Comparison of ENCODE assay signal across 12 mouse cellular contexts in genomic region chr8:104039526-104039925, GRCm38 (mm10).
DNase-seq lines count a peak whose midpoint lies in the region; ATAC-seq and TF ChIP-seq lines count a peak whose summit lies in the region.
"Had no signal": no experiment of that assay in that cellular context is flagged by ENCODE, and none has a peak within 500 bp of the region (broad histone marks: within the 10 kb centered on the region; RNA-seq: fewer than 3 reads in every experiment).

No protein-coding gene starts in this region.

- H3K27me3 ChIP-seq in forebrain, embryonic 10.5 days (ENCODE audit: poor library complexity, severe bottlenecking): no peaks in the 10 kb centered on the region
- H3K27me3 ChIP-seq in forebrain, postnatal 0 days (ENCODE audit: insufficient read depth, low read length): no peaks in the 10 kb centered on the region
- no peaks in the 10 kb centered on the region for H3K27me3 ChIP-seq in midbrain, embryonic 12.5 days
- no peaks in the 10 kb centered on the region for H3K27me3 ChIP-seq in midbrain, postnatal 0 days (ENCODE audit: insufficient read depth, low read length)
- H3K27me3 ChIP-seq in limb, embryonic 13.5 days: no peaks in the 10 kb centered on the region

- TF ChIP-seq CTCF in forebrain, postnatal 0 days (IDR thresholded peaks at IDR 0.05; ENCODE audit: low read depth): no peak
- no peak for TF ChIP-seq CTCF in midbrain, postnatal 0 days (IDR thresholded peaks at IDR 0.05)

- WGBS in forebrain, embryonic 10.5 days: 88% methylated on average over 12 of the region's 12 CpGs
- WGBS in forebrain, postnatal 0 days: 89% methylated on average over 12 of the region's 12 CpGs
- 90% methylated on average over 12 of the region's 12 CpGs for WGBS in midbrain, embryonic 12.5 days
- 85% methylated on average over 12 of the region's 12 CpGs for WGBS in midbrain, postnatal 0 days
- WGBS in limb, embryonic 13.5 days: 87% methylated on average over 12 of the region's 12 CpGs

- no peak for ATAC-seq in forebrain, postnatal 0 days
- ATAC-seq in midbrain, embryonic 12.5 days (ENCODE audit: low FRiP score, low read depth): peak; percentile 55; the same call in 1 of the 2 replicates
- no peak for ATAC-seq in midbrain, postnatal 0 days (ENCODE audit: low FRiP score)
- peak; percentile 45; the same call in 1 of the 2 replicates for ATAC-seq in limb, embryonic 13.5 days (ENCODE audit: low FRiP score, low read depth)
- ATAC-seq: Patski had no signal

- no peaks in the 10 kb centered on the region for H3K36me3 ChIP-seq in forebrain, embryonic 10.5 days (replicated peaks)
- H3K36me3 ChIP-seq in forebrain, postnatal 0 days (ENCODE audit: insufficient read depth): no peaks in the 10 kb centered on the region
- H3K36me3 ChIP-seq in midbrain, embryonic 12.5 days: no peaks in the 10 kb centered on the region
- no peaks in the 10 kb centered on the region for H3K36me3 ChIP-seq in midbrain, postnatal 0 days (ENCODE audit: insufficient read depth, low read length)
- no peaks in the 10 kb centered on the region for H3K36me3 ChIP-seq in limb, embryonic 13.5 days

- H3K4me1 ChIP-seq in forebrain, embryonic 10.5 days: peaks cover 26% of the 10 kb centered on the region
- H3K4me1 ChIP-seq in forebrain, postnatal 0 days (ENCODE audit: insufficient read depth): no peaks in the 10 kb centered on the region
- H3K4me1 ChIP-seq in midbrain, embryonic 12.5 days: peaks cover 9% of the 10 kb centered on the region
- H3K4me1 ChIP-seq in midbrain, postnatal 0 days (ENCODE audit: insufficient read depth, low read length): no peaks in the 10 kb centered on the region
- H3K4me1 ChIP-seq in limb, embryonic 13.5 days: peaks cover 19% of the 10 kb centered on the region

- no peak overlapping the region for H3K9ac ChIP-seq in forebrain, postnatal 0 days
- no peak overlapping the region for H3K9ac ChIP-seq in midbrain, embryonic 12.5 days (replicated peaks)
- no peak overlapping the region for H3K9ac ChIP-seq in midbrain, postnatal 0 days (replicated peaks; ENCODE audit: low read length, poor library complexity, severe bottlenecking)
- no peak overlapping the region for H3K9ac ChIP-seq in limb, embryonic 13.5 days
- H3K9ac ChIP-seq: liver, embryonic 14.5 days had no signal

- no peak overlapping the region for H3K4me3 ChIP-seq in forebrain, embryonic 10.5 days
- no peak overlapping the region for H3K4me3 ChIP-seq in forebrain, postnatal 0 days (ENCODE audit: low read depth, low read length)
- H3K4me3 ChIP-seq in midbrain, embryonic 12.5 days: no peak overlapping the region
- H3K4me3 ChIP-seq in midbrain, postnatal 0 days (ENCODE audit: low read depth, low read length): no peak overlapping the region
- no peak overlapping the region for H3K4me3 ChIP-seq in limb, embryonic 13.5 days

- peak overlapping the region; percentile 7; the same call in 1 of the 2 replicates for H3K27ac ChIP-seq in forebrain, embryonic 10.5 days
- H3K27ac ChIP-seq in forebrain, postnatal 0 days (ENCODE audit: low read depth, low read length): no peak overlapping the region
- no peak overlapping the region for H3K27ac ChIP-seq in midbrain, embryonic 12.5 days (replicated peaks)
- no peak overlapping the region for H3K27ac ChIP-seq in midbrain, postnatal 0 days (ENCODE audit: low read depth, low read length)
- no peak overlapping the region for H3K27ac ChIP-seq in limb, embryonic 13.5 days
- H3K27ac ChIP-seq: liver, embryonic 14.5 days had no signal

- DNase-seq in forebrain, embryonic 10.5 days (ENCODE audit: extremely low spot score, low spot score): no peak
- DNase-seq in forebrain, postnatal 0 days: no peak
- no peak for DNase-seq in midbrain, postnatal 0 days (ENCODE audit: low spot score)
- DNase-seq in thymus, postnatal 10 days (ENCODE audit: low spot score in 2 of 2): peak; percentile 51 to 63
- DNase-seq in cerebellum, postnatal 25 days: no peak
- DNase-seq in urinary bladder, postnatal 10 days (ENCODE audit: low spot score): no peak
- DNase-seq: cerebellum, postnatal 14 days; layer of hippocampus, adult 9-11 months had no signal

- H3K4me2 ChIP-seq in forebrain, postnatal 0 days (ENCODE audit: low read depth): no peak overlapping the region
- no peak overlapping the region for H3K4me2 ChIP-seq in midbrain, embryonic 12.5 days (replicated peaks)
- H3K4me2 ChIP-seq in midbrain, postnatal 0 days (ENCODE audit: low read depth, low read length, poor library complexity, severe bottlenecking): no peak overlapping the region
- H3K4me2 ChIP-seq in limb, embryonic 13.5 days (replicated peaks): no peak overlapping the region

- H3K9me3 ChIP-seq in forebrain, embryonic 10.5 days: no peaks in the 10 kb centered on the region
- H3K9me3 ChIP-seq in forebrain, postnatal 0 days (ENCODE audit: low read length): no peaks in the 10 kb centered on the region
- no peaks in the 10 kb centered on the region for H3K9me3 ChIP-seq in midbrain, embryonic 12.5 days
- no peaks in the 10 kb centered on the region for H3K9me3 ChIP-seq in midbrain, postnatal 0 days (ENCODE audit: low read length)
- no peaks in the 10 kb centered on the region for H3K9me3 ChIP-seq in limb, embryonic 13.5 days

Comparison
In these comparisons a context has a peak if more than half of its experiments do, and no peak if none do; other contexts are left out.
1. ATAC-seq: peak in midbrain, embryonic 12.5 days (single experiment) and limb, embryonic 13.5 days (single experiment); none in forebrain, postnatal 0 days (single experiment) and midbrain, postnatal 0 days (single experiment).
2. DNase-seq: peak in thymus, postnatal 10 days (2 of 2); none in forebrain, embryonic 10.5 days (single experiment), forebrain, postnatal 0 days (single experiment), midbrain, postnatal 0 days (single experiment), cerebellum, postnatal 25 days (0 of 2) and urinary bladder, postnatal 10 days (single experiment).